In the genomic region with DNA sequence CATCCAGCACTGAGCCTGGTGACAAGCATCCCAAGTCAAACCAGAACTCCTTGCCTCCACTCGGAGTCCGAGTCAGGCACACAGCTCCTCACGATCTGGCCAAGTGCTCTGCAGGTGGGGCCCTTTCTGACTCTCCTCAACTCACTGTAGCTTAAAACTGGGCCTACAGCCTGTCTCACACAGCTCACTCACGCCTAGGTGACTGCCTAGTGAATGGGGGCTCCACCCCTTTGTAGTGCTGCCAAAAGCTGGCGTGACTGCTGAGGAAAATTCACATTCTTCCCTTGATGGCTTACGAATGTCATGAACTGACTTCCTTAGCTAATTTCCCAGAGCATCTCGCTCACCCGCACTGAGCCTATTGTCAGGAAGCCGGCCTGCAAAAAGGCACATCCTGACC, we compare ENCODE assay signal across 9 mouse cellular contexts. TPM values are rescaled to one million over a fixed set of nuclear protein-coding genes. Genes with fewer than 3 reads are reported as not detected.
DNase-seq lines count a peak whose midpoint lies in the region; ATAC-seq and TF ChIP-seq lines count a peak whose summit lies in the region.
"Had no signal": no experiment of that assay in that cellular context is flagged by ENCODE, and none has a peak within 500 bp of the region (broad histone marks: within the 10 kb centered on the region; RNA-seq: fewer than 3 reads in every experiment).

No protein-coding gene starts in this region.

- no peak for TF ChIP-seq POLR2A in limb, embryonic 14.5 days (IDR thresholded peaks at IDR 0.05; ENCODE audit: borderline replicate concordance, extremely low read depth, insufficient read depth, insufficient read length)

- no peak overlapping the region for H3K4me2 ChIP-seq in liver, embryonic 15.5 days
- no peak overlapping the region for H3K4me2 ChIP-seq in embryonic facial prominence, embryonic 14.5 days (ENCODE audit: low read depth, low read length)
- H3K4me2 ChIP-seq in limb, embryonic 14.5 days (replicated peaks; ENCODE audit: low read depth, low read length, severe bottlenecking) = no peak overlapping the region
- no peak overlapping the region for H3K4me2 ChIP-seq in stomach, embryonic 16.5 days (ENCODE audit: low read depth, low read length)

- intact Hi-C loops in heart, postnatal 10 days (cut with DNase I) = loop anchor here (2.0 to 5.0 kb wide), 2 partner anchors 24 to 33 kb away; no protein-coding TSS in a partner anchor

- H3K36me3 ChIP-seq in liver, embryonic 15.5 days (replicated peaks) = peaks cover 4% of the 10 kb centered on the region; the same call in 1 of the 2 replicates
- peaks cover 32% of the 10 kb centered on the region for H3K36me3 ChIP-seq in embryonic facial prominence, embryonic 14.5 days (ENCODE audit: control insufficient read depth, insufficient read depth, low read length)
- H3K36me3 ChIP-seq in limb, embryonic 14.5 days (ENCODE audit: control insufficient read depth, insufficient read depth, low read length) = peaks cover 46% of the 10 kb centered on the region
- H3K36me3 ChIP-seq in stomach, embryonic 16.5 days (ENCODE audit: control insufficient read depth, insufficient read depth, low read length) = peaks cover 7% of the 10 kb centered on the region; the same call in 1 of the 2 replicates

- H3K9ac ChIP-seq in liver, embryonic 15.5 days = no peak overlapping the region
- H3K9ac ChIP-seq in embryonic facial prominence, embryonic 14.5 days (ENCODE audit: low read depth, low read length) = peak overlapping the region; percentile 37; the same call in 1 of the 2 replicates
- 0 out of 2 replicates have a peak overlapping the region, but pooled peaks have one; percentile 31 for H3K9ac ChIP-seq in limb, embryonic 14.5 days (ENCODE audit: low read depth, low read length, severe bottlenecking)
- H3K9ac ChIP-seq in stomach, embryonic 16.5 days (ENCODE audit: low read length) = peak overlapping the region; percentile 7; the same call in 1 of the 2 replicates

- H3K4me3 ChIP-seq in liver, embryonic 15.5 days (replicated peaks) = no peak overlapping the region
- H3K4me3 ChIP-seq in embryonic facial prominence, embryonic 14.5 days (ENCODE audit: low read depth, low read length) = no peak overlapping the region
- no peak overlapping the region for H3K4me3 ChIP-seq in limb, embryonic 14.5 days (replicated peaks; ENCODE audit: low read length)
- no peak overlapping the region for H3K4me3 ChIP-seq in stomach, embryonic 16.5 days (replicated peaks; ENCODE audit: low read length)

- DNase-seq in liver = no peak
- DNase-seq in embryonic facial prominence, embryonic 14.5 days (ENCODE audit: low spot score) = peak; percentile 78
- peak; percentile 77 to 78 for DNase-seq in heart, postnatal 10 days
- peak; percentile 71 for DNase-seq in limb, embryonic 14.5 days (ENCODE audit: low spot score)
- DNase-seq in layer of hippocampus, adult 9-10 months (ENCODE audit: low spot score) = no peak
- no peak for DNase-seq in spleen, postnatal 14 days (ENCODE audit: low spot score in 2 of 2)

- ATAC-seq in liver, embryonic 15.5 days (ENCODE audit: insufficient read depth) = 0 out of 2 replicates have a peak, but pooled peaks have one; percentile 18
- peak; percentile 61; the same call in 1 of the 2 replicates for ATAC-seq in embryonic facial prominence, embryonic 14.5 days (ENCODE audit: low read depth)
- ATAC-seq in limb, embryonic 14.5 days (ENCODE audit: low FRiP score, low read depth) = no peak
- peak; percentile 68; the same call in 1 of the 2 replicates for ATAC-seq in stomach, embryonic 16.5 days (ENCODE audit: insufficient read depth, low FRiP score)

- peak overlapping the region; percentile 45 for H3K27ac ChIP-seq in liver, embryonic 15.5 days (replicated peaks)
- H3K27ac ChIP-seq in embryonic facial prominence, embryonic 14.5 days (replicated peaks; ENCODE audit: low read depth, low read length) = peak overlapping the region; percentile 75
- peak overlapping the region; percentile 68 for H3K27ac ChIP-seq in limb, embryonic 14.5 days (replicated peaks; ENCODE audit: low read depth, low read length)
- peak overlapping the region; percentile 81 for H3K27ac ChIP-seq in stomach, embryonic 16.5 days (ENCODE audit: low read length)

- 65% methylated on average over 9 of the region's 9 CpGs for WGBS in liver, embryonic 15.5 days (ENCODE audit: insufficient replicate concordance)
- WGBS in embryonic facial prominence, embryonic 14.5 days = 29% methylated on average over 9 of the region's 9 CpGs
- 36% methylated on average over 9 of the region's 9 CpGs for WGBS in limb, embryonic 14.5 days
- WGBS in stomach, embryonic 16.5 days = 36% methylated on average over 9 of the region's 9 CpGs

- H3K4me1 ChIP-seq in liver, embryonic 15.5 days (replicated peaks) = peaks cover 26% of the 10 kb centered on the region
- peaks cover 36% of the 10 kb centered on the region for H3K4me1 ChIP-seq in embryonic facial prominence, embryonic 14.5 days (ENCODE audit: control insufficient read depth, insufficient read depth, low read length)
- H3K4me1 ChIP-seq in limb, embryonic 14.5 days (ENCODE audit: control insufficient read depth, insufficient read depth, low read length) = peaks cover 27% of the 10 kb centered on the region
- peaks cover 28% of the 10 kb centered on the region for H3K4me1 ChIP-seq in stomach, embryonic 16.5 days (ENCODE audit: control insufficient read depth, insufficient read depth, low read length)

- no peaks in the 10 kb centered on the region for H3K9me3 ChIP-seq in liver, embryonic 15.5 days (replicated peaks)
- H3K9me3 ChIP-seq in embryonic facial prominence, embryonic 14.5 days (ENCODE audit: control insufficient read depth, low read length) = no peaks in the 10 kb centered on the region
- H3K9me3 ChIP-seq in limb, embryonic 14.5 days (ENCODE audit: control insufficient read depth, low read length) = no peaks in the 10 kb centered on the region
- H3K9me3 ChIP-seq in stomach, embryonic 16.5 days (replicated peaks; ENCODE audit: control insufficient read depth, low read length) = no peaks in the 10 kb centered on the region

- no peaks in the 10 kb centered on the region for H3K27me3 ChIP-seq in liver, embryonic 15.5 days
- no peaks in the 10 kb centered on the region for H3K27me3 ChIP-seq in embryonic facial prominence, embryonic 14.5 days (replicated peaks; ENCODE audit: control insufficient read depth, insufficient read depth, low read length)
- no peaks in the 10 kb centered on the region for H3K27me3 ChIP-seq in limb, embryonic 14.5 days (ENCODE audit: control insufficient read depth, insufficient read depth, low read length)
- no peaks in the 10 kb centered on the region for H3K27me3 ChIP-seq in stomach, embryonic 16.5 days (ENCODE audit: control insufficient read depth, insufficient read depth, low read length)

RNA-seq across cellular contexts. Expression of gene Gm49361, which starts 15.4 kb away (rescaled TPM):
- polyA plus RNA-seq in liver, embryonic 15.5 days (2015; fragmentation: Nextera tagmentation; extraction: Ambion mirVana) = not detected in 2 replicates
- polyA plus RNA-seq in embryonic facial prominence, embryonic 14.5 days (2014; fragmentation: Nextera tagmentation; extraction: Ambion mirVana) = not detected in 2 replicates
- total RNA-seq in heart, postnatal 10 days (2021) = 1 to 10 TPM; 1.5 to 1.6 TPM
- polyA plus RNA-seq in limb, embryonic 14.5 days (2012; rRNA removed) = not detected in 2 replicates
- polyA plus RNA-seq in limb, embryonic 14.5 days (2014; fragmentation: Nextera tagmentation; extraction: Ambion mirVana) = not detected in 2 replicates
- not detected in 2 replicates for polyA plus RNA-seq in stomach, embryonic 16.5 days (2015; fragmentation: Nextera tagmentation; extraction: Ambion mirVana)
- total RNA-seq: neutrophil, adult 5-6 weeks had no signal

RNA-seq across cellular contexts. Expression of gene Lats2, which starts 27.7 kb away (rescaled TPM):
- polyA plus RNA-seq in liver, embryonic 15.5 days (2015; fragmentation: Nextera tagmentation; extraction: Ambion mirVana) = 5.5 and 5.8 TPM in 2 replicates
- polyA plus RNA-seq in embryonic facial prominence, embryonic 14.5 days (2014; fragmentation: Nextera tagmentation; extraction: Ambion mirVana) = 22.7 and 23.9 TPM in 2 replicates
- 10 to 100 TPM; 46.6 to 46.7 TPM for total RNA-seq in heart, postnatal 10 days (2021)
- 28.5 and 34.7 TPM in 2 replicates for polyA plus RNA-seq in limb, embryonic 14.5 days (2012; rRNA removed)
- 25.3 and 29.7 TPM in 2 replicates for polyA plus RNA-seq in limb, embryonic 14.5 days (2014; fragmentation: Nextera tagmentation; extraction: Ambion mirVana)
- 15.1 and 15.8 TPM in 2 replicates for polyA plus RNA-seq in stomach, embryonic 16.5 days (2015; fragmentation: Nextera tagmentation; extraction: Ambion mirVana)

Comparison
In these comparisons a context has a peak if more than half of its experiments do, and no peak if none do; other contexts are left out.
1. DNase-seq: peak in embryonic facial prominence, embryonic 14.5 days (single experiment), heart, postnatal 10 days (2 of 2) and limb, embryonic 14.5 days (single experiment); none in liver (single experiment), layer of hippocampus, adult 9-10 months (single experiment) and spleen, postnatal 14 days (0 of 2).
2. Peak in every context shown above with its lines, with median percentiles within 50 percentile points of each other: H3K27ac ChIP-seq.